Mouse (Mus musculus) forebrain, embryonic 10.5 days (tissue): ENCODE measurements around the gene Bahd1. TPM values are rescaled to one million over a fixed set of nuclear protein-coding genes. Genes with fewer than 3 reads are reported as not detected.

Experiments used
- DNase-seq: peaks from one replicate; pipeline ENCODE4 v3.0.0-alpha.2; 2017; ENCODE audit warnings: low spot score; ENCODE audit errors: extremely low spot score
- H3K27ac ChIP-seq: fragments of 300-500 bp; sonication (generic); 2 replicates; pipeline ENCODE4 v1.5.1; 2016; ENCODE audit warnings: mild to moderate bottlenecking
- H3K27me3 ChIP-seq: fragments of 300-500 bp; sonication (generic); 2 replicates; pipeline ENCODE4 v1.6.1; 2016; ENCODE audit warnings: mild to moderate bottlenecking; ENCODE audit not compliant: poor library complexity, severe bottlenecking
- H3K36me3 ChIP-seq: fragments of 300-500 bp; sonication (generic); replicated peaks from 2 replicates; pipeline ENCODE4 v1.6.1; 2016; ENCODE audit warnings: mild to moderate bottlenecking, moderate library complexity
- H3K4me1 ChIP-seq: fragments of 300-500 bp; sonication (generic); 2 replicates; pipeline ENCODE4 v1.6.1; 2016
- H3K4me3 ChIP-seq: fragments of 300-500 bp; sonication (generic); 2 replicates; pipeline ENCODE4 v1.5.1; 2016; ENCODE audit warnings: mild to moderate bottlenecking, moderate library complexity
- H3K9me3 ChIP-seq: fragments of 300-500 bp; sonication (generic); 2 replicates; pipeline ENCODE4 v1.6.1; 2016; ENCODE audit warnings: mild to moderate bottlenecking, moderate library complexity
- WGBS: fragments of 180-500 bp; shearing (Covaris S2); methylation state at CpG from one replicate; pipeline ENCODE4 v1.1.7; 2016; 5-methylcytosine and 5-hydroxymethylcytosine counted together
- polyA plus RNA-seq: library from polyadenylated mRNA; unstranded; fragments of >200 nt; fragmentation: Nextera tagmentation; extraction: Ambion mirVana; gene quantifications from 2 replicates; pipeline ENCODE4 v1.2.1, GENCODE M21; 2016

Bahd1 gene
- 3.6 and 4.1 TPM in 2 replicates for polyA plus RNA-seq

GRCm38 (mm10) chr2:118899981-118900825, at the start of gene Bahd1:
Gene Bahd1, plus strand, starts transcription at chr2:118900377.
- Histone ChIP-seq H3K36me3 (no peaks in the 10 kb centered on the region), H3K4me3 (peak within 1 kb of the TSS; percentile 94), H3K9me3 (no peaks in the 10 kb centered on the region), H3K4me1 (peaks cover 89% of the 10 kb centered on the region), H3K27me3 (peaks cover 83% of the 10 kb centered on the region), H3K27ac (peak within 1 kb of the TSS; percentile 92)
- DNase-seq = peak; percentile 62
- WGBS = under 1% methylated on average over 32 of the region's 32 CpGs

- 28% methylated on average over 3 of the region's 3 CpGs for WGBS
- no peaks in the 10 kb centered on the region for H3K4me1 ChIP-seq
- no peak overlapping the region for H3K4me3 ChIP-seq
- no peak for DNase-seq
- H3K36me3 ChIP-seq = no peaks in the 10 kb centered on the region
- no peaks in the 10 kb centered on the region for H3K27me3 ChIP-seq
- H3K27ac ChIP-seq = no peak overlapping the region
- no peaks in the 10 kb centered on the region for H3K9me3 ChIP-seq
Observed at GRCm38 (mm10) chr2:118851756-118852155, 48.4 kb upstream of the Bahd1 start.

- under 1% methylated on average over 34 of the region's 34 CpGs for WGBS
- DNase-seq = peak; percentile 91
- H3K27ac ChIP-seq = peak within 1 kb of the TSS; percentile 90
Observed at GRCm38 (mm10) chr2:118861454-118862339, 38.5 kb upstream of the Bahd1 start, which contains the start of gene Ivd. Gene Ivd, plus strand, starts transcription at chr2:118861954.

GRCm38 (mm10) chr2:118862340-118862675, 37.9 kb upstream of the Bahd1 start:
- Histone ChIP-seq H3K27me3 (no peaks in the 10 kb centered on the region), H3K9me3 (no peaks in the 10 kb centered on the region), H3K4me1 (peaks cover 27% of the 10 kb centered on the region), H3K4me3 (peak overlapping the region; percentile 75), H3K27ac (peak overlapping the region; percentile 90), H3K36me3 (peaks cover 19% of the 10 kb centered on the region)
- no peak for DNase-seq
- 25% methylated on average over 3 of the region's 3 CpGs for WGBS

More at GRCm38 (mm10) chr2:118861454-118862339, 38.5 kb upstream of the Bahd1 start, which contains the start of gene Ivd:
- Histone ChIP-seq H3K4me3 (peak within 1 kb of the TSS; percentile 75), H3K9me3 (no peaks in the 10 kb centered on the region), H3K4me1 (peaks cover 27% of the 10 kb centered on the region), H3K36me3 (peaks cover 19% of the 10 kb centered on the region), H3K27me3 (no peaks in the 10 kb centered on the region)

GRCm38 (mm10) chr2:118870601-118871000, 29.6 kb upstream of the Bahd1 start:
- Histone ChIP-seq H3K4me3 (no peak overlapping the region), H3K27me3 (no peaks in the 10 kb centered on the region), H3K9me3 (no peaks in the 10 kb centered on the region), H3K27ac (no peak overlapping the region), H3K36me3 (peaks cover 75% of the 10 kb centered on the region), H3K4me1 (no peaks in the 10 kb centered on the region)
- 90% methylated on average over 3 of the region's 3 CpGs for WGBS
- no peak for DNase-seq

- no peak for DNase-seq
- 93% methylated on average over 1 of the region's 1 CpGs for WGBS
- H3K4me1 ChIP-seq = no peaks in the 10 kb centered on the region
- H3K27me3 ChIP-seq = no peaks in the 10 kb centered on the region
- no peaks in the 10 kb centered on the region for H3K9me3 ChIP-seq
- no peak overlapping the region for H3K4me3 ChIP-seq
- no peak overlapping the region for H3K27ac ChIP-seq
- H3K36me3 ChIP-seq = peaks cover 75% of the 10 kb centered on the region
Observed at GRCm38 (mm10) chr2:118871032-118871431, 29.1 kb upstream of the Bahd1 start.

GRCm38 (mm10) chr2:118873018-118873417, 27.2 kb upstream of the Bahd1 start:
- no peaks in the 10 kb centered on the region for H3K4me1 ChIP-seq
- peaks cover 89% of the 10 kb centered on the region for H3K36me3 ChIP-seq
- no peak overlapping the region for H3K4me3 ChIP-seq
- no peak for DNase-seq
- 94% methylated on average over 5 of the region's 5 CpGs for WGBS
- H3K27ac ChIP-seq = no peak overlapping the region
- no peaks in the 10 kb centered on the region for H3K27me3 ChIP-seq
- no peaks in the 10 kb centered on the region for H3K9me3 ChIP-seq

GRCm38 (mm10) chr2:118873890-118874430, 26.2 kb upstream of the Bahd1 start:
- Histone ChIP-seq H3K9me3 (no peaks in the 10 kb centered on the region), H3K36me3 (peaks cover 87% of the 10 kb centered on the region), H3K4me1 (no peaks in the 10 kb centered on the region), H3K27me3 (no peaks in the 10 kb centered on the region), H3K27ac (no peak overlapping the region), H3K4me3 (no peak overlapping the region)
- 88% methylated on average over 6 of the region's 6 CpGs for WGBS
- no peak for DNase-seq

- Histone ChIP-seq H3K36me3 (peaks cover 75% of the 10 kb centered on the region), H3K27me3 (no peaks in the 10 kb centered on the region), H3K27ac (no peak overlapping the region), H3K9me3 (no peaks in the 10 kb centered on the region), H3K4me3 (no peak overlapping the region), H3K4me1 (no peaks in the 10 kb centered on the region)
- WGBS = 94% methylated on average over 8 of the region's 8 CpGs
- no peak for DNase-seq
Observed at GRCm38 (mm10) chr2:118875316-118875715, 24.9 kb upstream of the Bahd1 start.

GRCm38 (mm10) chr2:118876453-118876852, 23.7 kb upstream of the Bahd1 start:
- WGBS = 94% methylated on average over 9 of the region's 9 CpGs
- Histone ChIP-seq H3K27ac (no peak overlapping the region), H3K9me3 (no peaks in the 10 kb centered on the region), H3K4me1 (no peaks in the 10 kb centered on the region), H3K4me3 (no peak overlapping the region), H3K27me3 (no peaks in the 10 kb centered on the region), H3K36me3 (peaks cover 71% of the 10 kb centered on the region)
- no peak for DNase-seq

GRCm38 (mm10) chr2:118881019-118881418, 19.2 kb upstream of the Bahd1 start:
- peaks cover 28% of the 10 kb centered on the region for H3K36me3 ChIP-seq
- H3K27me3 ChIP-seq = peaks cover 34% of the 10 kb centered on the region
- WGBS = 90% methylated on average over 4 of the region's 4 CpGs
- no peaks in the 10 kb centered on the region for H3K9me3 ChIP-seq
- DNase-seq = no peak
- H3K4me3 ChIP-seq = no peak overlapping the region
- no peak overlapping the region for H3K27ac ChIP-seq
- H3K4me1 ChIP-seq = peaks cover 15% of the 10 kb centered on the region

- WGBS = 86% methylated on average over 5 of the region's 5 CpGs
Observed at GRCm38 (mm10) chr2:118881956-118882355, 18.2 kb upstream of the Bahd1 start.

More at GRCm38 (mm10) chr2:118881956-118882355, 18.2 kb upstream of the Bahd1 start:
- peaks cover 19% of the 10 kb centered on the region for H3K36me3 ChIP-seq
- no peak overlapping the region for H3K4me3 ChIP-seq
- H3K27ac ChIP-seq = no peak overlapping the region
- H3K9me3 ChIP-seq = no peaks in the 10 kb centered on the region
- H3K4me1 ChIP-seq = peaks cover 15% of the 10 kb centered on the region
- peaks cover 42% of the 10 kb centered on the region for H3K27me3 ChIP-seq
- DNase-seq = no peak
